Mouse (Mus musculus): ENCODE results near the gene Cd79a.

DNA sequence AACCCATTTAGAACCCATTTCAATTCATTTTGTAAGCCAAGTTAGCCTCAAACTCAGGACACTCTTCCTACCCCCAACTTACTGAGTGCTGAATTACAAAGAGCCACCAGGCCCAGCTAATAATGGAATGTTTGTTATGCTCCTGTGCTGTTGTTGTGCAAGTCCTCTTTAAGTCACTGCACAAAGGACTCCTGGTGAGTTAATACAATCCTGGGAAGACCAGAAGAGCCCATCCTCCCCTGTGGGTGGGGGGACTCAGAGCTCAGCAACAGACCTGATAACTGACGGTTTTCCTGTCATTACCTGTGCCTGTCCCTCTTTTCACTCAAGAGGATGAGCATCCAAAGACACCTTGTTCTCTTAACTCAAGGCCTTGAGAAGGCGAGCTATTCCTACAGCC lies 17.6 kb upstream of the Cd79a start:
- TF ChIP-seq POLR2A (IDR thresholded peaks at IDR 0.05; ENCODE audit: extremely low read depth, insufficient read depth, low read length): no peak
- TF ChIP-seq CTCF (IDR thresholded peaks at IDR 0.05; ENCODE audit: extremely low read depth, insufficient read depth, low read length): no peak
